Mouse (Mus musculus) gastrocnemius, postnatal 25 days (tissue): ENCODE data around the gene Cdc7. TPM values are rescaled to one million over a fixed set of nuclear protein-coding genes. Genes with fewer than 3 reads are reported as not detected.

Experiments used
- DNase-seq: peaks from one replicate; pipeline ENCODE4 v3.0.0; 2022
- total RNA-seq, 2 experiments: library from RNA; stranded (reverse); gene quantifications; 1 replicate in 1 of 2; 2 replicates in 1 of 2; pipeline ENCODE4 v1.2.3; 2021

Cdc7 gene
- total RNA-seq, 2 experiments from 2014 or later: 0.31 to 0.46 TPM

- DNase-seq: no peak
Observed at GRCm38 (mm10) chr5:107022064-107022428, 57.9 kb downstream of the Cdc7 start.

GRCm38 (mm10) chr5:107023951-107024350 lies 59.8 kb downstream of the Cdc7 start:
- DNase-seq: no peak

GRCm38 (mm10) chr5:107025371-107025770 lies 61.2 kb downstream of the Cdc7 start:
- DNase-seq: no peak

- peak; percentile 81 for DNase-seq
Observed at GRCm38 (mm10) chr5:107025809-107026208, 61.7 kb downstream of the Cdc7 start.

- no peak for DNase-seq
Observed at GRCm38 (mm10) chr5:107027616-107028015, 63.5 kb downstream of the Cdc7 start.

- DNase-seq: no peak
Observed at GRCm38 (mm10) chr5:107028557-107028956, 64.4 kb downstream of the Cdc7 start.

- DNase-seq: no peak
Observed at GRCm38 (mm10) chr5:107029801-107030200, 65.7 kb downstream of the Cdc7 start.

GRCm38 (mm10) chr5:107030821-107031220 lies 66.7 kb downstream of the Cdc7 start:
- DNase-seq: no peak

Other genes starting within 250 kb of the Cdc7 start
- gene Hfm1, start 38.0 kb upstream of the Cdc7 start, total RNA-seq: not detected